Mouse (Mus musculus) myocyte (in vitro differentiated cells): ENCODE data around the gene Nudt15.

Experiments used
- MAX ChIP-seq: IDR thresholded peaks from one replicate; pipeline ENCODE4 v1.6.1; 2011; ENCODE audit warnings: low read depth, mild to moderate bottlenecking, control low read depth
- POLR2A ChIP-seq: IDR thresholded peaks from one replicate; pipeline ENCODE4 v1.6.1; 2011; ENCODE audit warnings: low read depth, mild to moderate bottlenecking, control low read depth, moderate library complexity; ENCODE audit not compliant: insufficient read length
- POLR2AphosphoS2 ChIP-seq: IDR thresholded peaks from one replicate; pipeline ENCODE4 v1.6.1; 2011; ENCODE audit warnings: low read depth, control low read depth; ENCODE audit not compliant: insufficient read length
- REST ChIP-seq: IDR thresholded peaks from one replicate; pipeline ENCODE4 v1.6.1; 2011; ENCODE audit warnings: mild to moderate bottlenecking, control low read depth, moderate library complexity; ENCODE audit not compliant: insufficient read depth, insufficient read length
- SRF ChIP-seq: IDR thresholded peaks from one replicate; pipeline ENCODE4 v1.6.1; 2011; ENCODE audit warnings: low read depth; ENCODE audit not compliant: control insufficient read depth, insufficient read length
- TCF12 ChIP-seq: IDR thresholded peaks from one replicate; pipeline ENCODE4 v1.6.1; 2011; ENCODE audit warnings: mild to moderate bottlenecking, control low read depth; ENCODE audit not compliant: poor library complexity, insufficient read depth, severe bottlenecking
- USF1 ChIP-seq: IDR thresholded peaks from one replicate; pipeline ENCODE4 v1.6.1; 2011; ENCODE audit warnings: low read depth, mild to moderate bottlenecking, control low read depth, moderate library complexity

DNA sequence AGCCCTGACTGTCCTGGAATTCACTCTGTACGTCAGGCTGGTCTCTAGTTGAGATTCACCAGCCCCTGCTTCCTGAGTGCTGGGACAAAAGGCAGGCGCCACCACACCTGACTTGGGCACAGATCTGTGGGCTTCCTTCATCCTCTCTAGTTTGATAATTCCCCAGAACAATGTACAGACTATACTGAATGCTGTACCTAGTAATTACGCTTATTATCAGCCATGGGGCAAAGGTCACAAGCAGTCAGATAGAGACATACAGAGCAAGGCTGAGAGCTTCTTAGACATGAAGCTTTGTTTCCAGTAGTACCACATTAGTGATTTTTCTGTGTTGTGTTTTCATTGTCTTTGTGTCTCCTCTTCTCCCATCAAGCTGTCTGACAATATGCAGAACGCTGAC, 23.1 kb upstream of the Nudt15 start:
- TF ChIP-seq POLR2AphosphoS2 (no peak), MAX (no peak), POLR2A (no peak), USF1 (no peak), SRF (no peak), TCF12 (no peak), REST (no peak)
